Mouse (Mus musculus) midbrain, embryonic 13.5 days (tissue): ENCODE data around the gene Ap1s1. TPM values are rescaled to one million over a fixed set of nuclear protein-coding genes. Genes with fewer than 3 reads are reported as not detected.

ENCODE experiments used
- ATAC-seq: fragments of 200-750 bp; cut with Nextera tagmentation; 2 replicates; pipeline ENCODE4 v1.8.0; 2017; ENCODE audit warnings: mild to moderate bottlenecking, moderate TSS enrichment, moderate library complexity
- H3K27ac ChIP-seq: fragments of 300-500 bp; sonication (generic); 2 replicates; pipeline ENCODE4 v1.5.1; 2015; ENCODE audit warnings: inconsistent platforms, mild to moderate bottlenecking, moderate library complexity
- H3K27me3 ChIP-seq: fragments of 300-500 bp; sonication (generic); 2 replicates; pipeline ENCODE4 v1.6.1; 2015; ENCODE audit warnings: mild to moderate bottlenecking, inconsistent platforms
- H3K36me3 ChIP-seq: fragments of 300-500 bp; sonication (generic); 2 replicates; pipeline ENCODE4 v1.6.1; 2015; ENCODE audit warnings: mild to moderate bottlenecking, inconsistent platforms
- H3K4me1 ChIP-seq: fragments of 300-500 bp; sonication (generic); replicated peaks from 2 replicates; pipeline ENCODE4 v1.6.1; 2015; ENCODE audit warnings: inconsistent platforms
- H3K4me2 ChIP-seq: fragments of 300-500 bp; sonication (generic); replicated peaks from 2 replicates; pipeline ENCODE4 v1.6.1; 2015; ENCODE audit warnings: moderate library complexity, mild to moderate bottlenecking, inconsistent platforms
- H3K4me3 ChIP-seq: fragments of 300-500 bp; sonication (generic); replicated peaks from 2 replicates; pipeline ENCODE4 v1.5.1; 2015; ENCODE audit warnings: mild to moderate bottlenecking, inconsistent platforms
- H3K9ac ChIP-seq: fragments of 300-500 bp; sonication (generic); replicated peaks from 2 replicates; pipeline ENCODE4 v1.6.1; 2015; ENCODE audit warnings: mild to moderate bottlenecking, inconsistent platforms
- H3K9me3 ChIP-seq: fragments of 300-500 bp; sonication (generic); 2 replicates; pipeline ENCODE4 v1.6.1; 2016; ENCODE audit warnings: mild to moderate bottlenecking, inconsistent platforms
- WGBS: fragments of 180-500 bp; shearing (Covaris S2); methylation state at CpG from one replicate; pipeline ENCODE4 v1.1.7; 2015; 5-methylcytosine and 5-hydroxymethylcytosine counted together
- microRNA counts: library from miRNA; unstranded; fragments of <30 nt; microRNA quantifications from one replicate; lab custom pipeline; 2016
- microRNA-seq: library from miRNA; unstranded; fragments of <30 nt; microRNA quantifications from one replicate; pipeline ENCODE4, GENCODE M21; 2016
- polyA plus RNA-seq: library from polyadenylated mRNA; unstranded; fragments of >200 nt; fragmentation: Nextera tagmentation; extraction: Ambion mirVana; gene quantifications from 2 replicates; pipeline ENCODE4 v1.2.1, GENCODE M21; 2015

Ap1s1 gene
- polyA plus RNA-seq, 1 experiment from 2014 or later, result 257 TPM

GRCm38 (mm10) chr5:137009988-137010387, 35.9 kb downstream of the Ap1s1 start:
- H3K36me3 ChIP-seq, result no peaks in the 10 kb centered on the region
- H3K9ac ChIP-seq, result no peak overlapping the region

GRCm38 (mm10) chr5:137007276-137007675, 38.7 kb downstream of the Ap1s1 start:
- H3K9me3 ChIP-seq, result no peaks in the 10 kb centered on the region
- H3K4me1 ChIP-seq, result no peaks in the 10 kb centered on the region
- H3K4me3 ChIP-seq, result no peak overlapping the region
- no peak for ATAC-seq
- no peaks in the 10 kb centered on the region for H3K36me3 ChIP-seq
- H3K27me3 ChIP-seq, result no peaks in the 10 kb centered on the region
- 65% methylated on average over 8 of the region's 8 CpGs for WGBS
- H3K9ac ChIP-seq, result no peak overlapping the region
- no peak overlapping the region for H3K27ac ChIP-seq
- H3K4me2 ChIP-seq, result no peak overlapping the region

More at GRCm38 (mm10) chr5:137009988-137010387, 35.9 kb downstream of the Ap1s1 start:
- Histone ChIP-seq H3K27me3 (no peaks in the 10 kb centered on the region), H3K4me2 (no peak overlapping the region), H3K4me3 (no peak overlapping the region), H3K27ac (no peak overlapping the region), H3K4me1 (no peaks in the 10 kb centered on the region), H3K9me3 (peaks cover 2% of the 10 kb centered on the region; the same call in 1 of the 2 replicates)
- WGBS, result 27% methylated on average over 3 of the region's 3 CpGs
- no peak for ATAC-seq

GRCm38 (mm10) chr5:137000612-137001011, 45.3 kb downstream of the Ap1s1 start:
- WGBS, result 87% methylated on average over 2 of the region's 2 CpGs
- H3K36me3 ChIP-seq, result peaks cover 11% of the 10 kb centered on the region

GRCm38 (mm10) chr5:136999449-136999848, 46.5 kb downstream of the Ap1s1 start:
- WGBS, result 73% methylated on average over 4 of the region's 5 CpGs
- Histone ChIP-seq H3K36me3 (peaks cover 22% of the 10 kb centered on the region), H3K4me1 (no peaks in the 10 kb centered on the region), H3K27me3 (no peaks in the 10 kb centered on the region), H3K4me2 (no peak overlapping the region), H3K4me3 (no peak overlapping the region), H3K9me3 (no peaks in the 10 kb centered on the region), H3K27ac (no peak overlapping the region), H3K9ac (no peak overlapping the region)
- ATAC-seq, result no peak

More at GRCm38 (mm10) chr5:137000612-137001011, 45.3 kb downstream of the Ap1s1 start:
- ATAC-seq, result no peak
- H3K27me3 ChIP-seq, result no peaks in the 10 kb centered on the region
- H3K4me2 ChIP-seq, result no peak overlapping the region
- H3K9ac ChIP-seq, result no peak overlapping the region
- no peaks in the 10 kb centered on the region for H3K4me1 ChIP-seq
- no peak overlapping the region for H3K27ac ChIP-seq
- no peak overlapping the region for H3K4me3 ChIP-seq
- no peaks in the 10 kb centered on the region for H3K9me3 ChIP-seq

GRCm38 (mm10) chr5:136989801-136990200, 56.1 kb downstream of the Ap1s1 start:
- WGBS, result 94% methylated on average over 6 of the region's 6 CpGs
- H3K27me3 ChIP-seq, result no peaks in the 10 kb centered on the region
- H3K9ac ChIP-seq, result no peak overlapping the region
- peaks cover 62% of the 10 kb centered on the region for H3K36me3 ChIP-seq
- peaks cover 23% of the 10 kb centered on the region for H3K4me1 ChIP-seq
- no peak overlapping the region for H3K4me2 ChIP-seq
- H3K27ac ChIP-seq, result no peak overlapping the region
- no peak for ATAC-seq
- H3K4me3 ChIP-seq, result no peak overlapping the region
- H3K9me3 ChIP-seq, result no peaks in the 10 kb centered on the region

- Histone ChIP-seq H3K4me2 (peak overlapping the region; percentile 94), H3K9ac (peak overlapping the region; percentile 92), H3K27me3 (no peaks in the 10 kb centered on the region), H3K27ac (no peak overlapping the region), H3K4me3 (peak overlapping the region; percentile 80), H3K9me3 (no peaks in the 10 kb centered on the region), H3K4me1 (peaks cover 23% of the 10 kb centered on the region), H3K36me3 (peaks cover 60% of the 10 kb centered on the region)
- 86% methylated on average over 7 of the region's 7 CpGs for WGBS
- no peak for ATAC-seq
Measured at GRCm38 (mm10) chr5:136988420-136988819, 57.5 kb downstream of the Ap1s1 start.

- 6% methylated on average over 12 of the region's 12 CpGs for WGBS
- 0 out of 2 replicates have a peak, but pooled peaks have one; percentile 7 for ATAC-seq
- H3K4me2 ChIP-seq, result peak within 1 kb of the TSS; percentile 94
- peak within 1 kb of the TSS; percentile 80 for H3K4me3 ChIP-seq
- peaks cover 59% of the 10 kb centered on the region for H3K36me3 ChIP-seq
- H3K9ac ChIP-seq, result peak within 1 kb of the TSS; percentile 92
- H3K4me1 ChIP-seq, result peaks cover 23% of the 10 kb centered on the region
- no peaks in the 10 kb centered on the region for H3K27me3 ChIP-seq
- no peaks in the 10 kb centered on the region for H3K9me3 ChIP-seq
- peak within 1 kb of the TSS; percentile 92 for H3K27ac ChIP-seq
Measured at GRCm38 (mm10) chr5:136987934-136988271, 58.0 kb downstream of the Ap1s1 start, which contains the start of gene Znhit1. Znhit1 (minus strand) TSS chr5:136988021.

- no peaks in the 10 kb centered on the region for H3K27me3 ChIP-seq
- H3K4me3 ChIP-seq, result peak overlapping the region; percentile 80
- under 1% methylated on average over 67 of the region's 67 CpGs for whole genome bisulfite sequencing
- peak; percentile 66 for ATAC-seq
- peak overlapping the region; percentile 92 for H3K27ac ChIP-seq
- H3K4me1 ChIP-seq, result peaks cover 23% of the 10 kb centered on the region
- H3K36me3 ChIP-seq, result peaks cover 54% of the 10 kb centered on the region
- H3K9ac ChIP-seq, result peak overlapping the region; percentile 92
- peak overlapping the region; percentile 94 for H3K4me2 ChIP-seq
- no peaks in the 10 kb centered on the region for H3K9me3 ChIP-seq
Measured at GRCm38 (mm10) chr5:136987138-136987933, 58.6 kb downstream of the Ap1s1 start.

GRCm38 (mm10) chr5:136986695-136987137, 59.2 kb downstream of the Ap1s1 start, which contains the start of gene Plod3:
Plod3 (plus strand) TSS chr5:136987019.
- Histone ChIP-seq H3K36me3 (peaks cover 54% of the 10 kb centered on the region), H3K4me1 (peaks cover 23% of the 10 kb centered on the region), H3K4me3 (peak within 1 kb of the TSS; percentile 80), H3K27me3 (no peaks in the 10 kb centered on the region), H3K27ac (peak within 1 kb of the TSS; percentile 92), H3K9ac (peak within 1 kb of the TSS; percentile 92), H3K9me3 (no peaks in the 10 kb centered on the region), H3K4me2 (peak within 1 kb of the TSS; percentile 94)
- ATAC-seq, result peak; percentile 90
- under 1% methylated on average over 26 of the region's 26 CpGs for WGBS

MicroRNAs encoded within 50 kb of the gene (microRNA counts, 519-probe panel; counts per million panel counts)
- 110 counts per million, percentile 56 among the panel's probes with 10 or more counts for microRNA mmu-miR-702 (lab: Ali Mortazavi, UCI)

Small RNAs within 50 kb of the gene (microRNA-seq; reads per million reads assigned to microRNA genes)
- gene Mir702, result 69.1 reads per million, percentile 49 among the genes with 10 or more reads in this experiment

Other genes starting within 250 kb of the Ap1s1 start
- 14.0 and 19.0 TPM in 2 replicates for gene Col26a1, start 162.9 kb downstream of the Ap1s1 start, polyA plus RNA-seq
- 119 and 125 TPM in 2 replicates for gene Ift22, start 138.0 kb downstream of the Ap1s1 start, polyA plus RNA-seq
- 389 and 412 TPM in 2 replicates for gene Fis1, start 92.9 kb downstream of the Ap1s1 start, polyA plus RNA-seq
- 0.16 and 0.35 TPM in 2 replicates for gene Cldn15, start 79.5 kb downstream of the Ap1s1 start, polyA plus RNA-seq
- 34.8 and 35.1 TPM in 2 replicates for gene Plod3, start 59.1 kb downstream of the Ap1s1 start, polyA plus RNA-seq
- 110 TPM in 2 replicates for gene Znhit1, start 58.1 kb downstream of the Ap1s1 start, polyA plus RNA-seq
- 2.4 TPM in 2 replicates for gene Vgf, start 19.7 kb downstream of the Ap1s1 start, polyA plus RNA-seq
- gene Serpine1, start 26.1 kb upstream of the Ap1s1 start, polyA plus RNA-seq, result 0.17 TPM in 1 of 2 replicates, not detected in the other
- gene Trim56, start 70.1 kb upstream of the Ap1s1 start, polyA plus RNA-seq, result 2.6 and 4.2 TPM in 2 replicates
- not detected in 2 replicates for gene Muc3, start 103.2 kb upstream of the Ap1s1 start, polyA plus RNA-seq
- gene Muc3a, start 166.3 kb upstream of the Ap1s1 start, polyA plus RNA-seq, result not detected in 2 replicates
- 11.2 and 11.3 TPM in 2 replicates for gene Ache, start 241.4 kb upstream of the Ap1s1 start, polyA plus RNA-seq
- 9.7 and 10.0 TPM in 2 replicates for gene Ufsp1, start 248.5 kb upstream of the Ap1s1 start, polyA plus RNA-seq